Mouse (Mus musculus): ENCODE results near the gene Ndufs2. TPM values are rescaled to one million over a fixed set of nuclear protein-coding genes. Genes with fewer than 3 reads are reported as not detected.

Ndufs2 gene
- total RNA-seq, 2 experiments from 2014 or later = 1,014 to 1,063 TPM

DNA sequence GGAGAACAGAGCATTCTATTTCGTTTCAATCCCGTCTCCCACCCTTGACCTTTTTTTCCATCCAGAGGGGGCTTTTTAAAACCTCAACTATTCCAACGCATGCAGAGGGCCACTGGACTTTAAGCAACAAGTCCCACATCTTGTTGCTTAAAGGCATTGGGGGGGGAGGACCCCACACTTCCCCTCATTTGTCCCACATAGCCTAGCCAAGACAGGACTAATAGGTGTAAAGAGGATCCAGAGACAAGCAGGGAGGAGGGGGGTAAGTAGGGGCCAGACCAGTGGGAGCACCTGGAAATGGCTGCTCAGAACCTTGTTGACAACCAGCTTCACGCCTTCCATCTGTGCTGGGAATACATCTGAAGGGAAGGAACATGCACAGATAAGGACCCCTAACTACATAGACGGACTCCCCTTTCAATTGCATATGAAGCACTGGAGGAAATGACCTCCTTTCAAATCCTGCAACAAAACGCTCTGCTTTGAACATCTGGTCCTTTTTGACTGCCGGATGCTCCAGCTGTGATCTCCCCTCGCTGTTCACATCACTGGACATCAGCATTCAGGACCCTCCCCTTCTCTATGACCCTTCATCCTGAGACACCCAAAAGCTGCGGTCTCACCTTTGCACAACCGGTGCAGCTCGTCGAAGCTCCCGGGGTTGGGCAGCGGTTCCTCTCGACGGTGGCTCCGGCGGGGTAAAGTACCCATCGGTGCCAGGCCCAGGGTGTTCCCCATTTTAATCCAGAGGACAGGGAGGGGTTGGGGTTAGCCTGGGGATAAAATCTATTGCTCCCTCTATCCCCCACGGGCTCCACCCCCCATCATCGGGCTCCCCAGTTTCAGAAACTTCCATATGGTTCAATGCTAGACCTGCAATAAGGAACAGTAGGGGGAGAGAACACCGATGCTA is 29.7 kb downstream of the Ndufs2 start:
- Histone ChIP-seq H3K4me3 (peak overlapping the region; percentile 88), H3K27ac (peak overlapping the region; percentile 95)
- DNase-seq = peak; percentile 41
- no peak for TF ChIP-seq CTCF (IDR thresholded peaks at IDR 0.05)
- intact Hi-C loops (cut with DNase I) = loop anchor here (1.0 to 2.0 kb wide), 4 partner anchors 17 to 105 kb away; no protein-coding TSS in a partner anchor

GRCm38 (mm10) chr1:171220871-171221270 is 30.3 kb downstream of the Ndufs2 start:
- intact Hi-C loops (cut with DNase I) = loop anchor here (1.0 kb wide), 1 partner anchor 57 kb away; no protein-coding TSS in a partner anchor
- Histone ChIP-seq H3K4me3 (peak overlapping the region; percentile 88), H3K27ac (peak overlapping the region; percentile 95; the same call in 1 of the 2 replicates)
- DNase-seq = peak; percentile 87
- peak; percentile 87 for TF ChIP-seq CTCF (IDR thresholded peaks at IDR 0.05)

GRCm38 (mm10) chr1:171216241-171216955 is 34.8 kb downstream of the Ndufs2 start:
- intact Hi-C loops (cut with DNase I) = no loop called here
- no peak overlapping the region for H3K4me3 ChIP-seq
- DNase-seq = no peak
- no peak for TF ChIP-seq CTCF (IDR thresholded peaks at IDR 0.05)
- H3K27ac ChIP-seq = no peak overlapping the region

- no peak within 1 kb of the TSS for H3K4me3 ChIP-seq
- intact Hi-C loops (cut with DNase I) = no loop called here
- DNase-seq = no peak
- TF ChIP-seq CTCF (IDR thresholded peaks at IDR 0.05) = no peak
- H3K27ac ChIP-seq = no peak within 1 kb of the TSS
Observed at GRCm38 (mm10) chr1:171213801-171214496, 37.2 kb downstream of the Ndufs2 start, which contains the start of gene Nr1i3. Gene Nr1i3 (plus strand): TSS chr1:171213970.

DNA sequence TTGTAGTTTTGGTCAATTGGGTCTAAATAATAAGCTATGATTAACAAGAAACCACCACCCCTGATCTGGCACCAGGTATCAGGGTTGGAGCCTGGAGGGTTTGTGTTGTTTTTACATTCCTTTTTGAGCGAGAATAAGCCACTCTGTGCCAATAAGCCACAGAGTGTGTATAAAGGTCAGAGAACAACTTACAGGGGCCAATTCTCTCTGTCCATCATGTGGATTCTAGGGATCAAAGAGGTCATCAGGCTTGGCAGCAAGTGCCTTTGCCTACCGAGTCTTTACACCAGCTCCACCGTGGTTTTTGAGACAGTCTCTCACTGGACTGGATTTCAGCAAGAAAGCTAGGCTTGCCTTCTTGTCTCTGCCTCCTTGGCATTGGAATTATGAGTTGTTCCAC is 38.3 kb downstream of the Ndufs2 start:
- no peak overlapping the region for H3K27ac ChIP-seq
- TF ChIP-seq CTCF (IDR thresholded peaks at IDR 0.05) = no peak
- intact Hi-C loops (cut with DNase I) = no loop called here
- no peak overlapping the region for H3K4me3 ChIP-seq
- DNase-seq = no peak

- DNase-seq = no peak
- no peak for TF ChIP-seq CTCF (IDR thresholded peaks at IDR 0.05)
Observed at GRCm38 (mm10) chr1:171209409-171209808, 41.8 kb downstream of the Ndufs2 start.

DNA sequence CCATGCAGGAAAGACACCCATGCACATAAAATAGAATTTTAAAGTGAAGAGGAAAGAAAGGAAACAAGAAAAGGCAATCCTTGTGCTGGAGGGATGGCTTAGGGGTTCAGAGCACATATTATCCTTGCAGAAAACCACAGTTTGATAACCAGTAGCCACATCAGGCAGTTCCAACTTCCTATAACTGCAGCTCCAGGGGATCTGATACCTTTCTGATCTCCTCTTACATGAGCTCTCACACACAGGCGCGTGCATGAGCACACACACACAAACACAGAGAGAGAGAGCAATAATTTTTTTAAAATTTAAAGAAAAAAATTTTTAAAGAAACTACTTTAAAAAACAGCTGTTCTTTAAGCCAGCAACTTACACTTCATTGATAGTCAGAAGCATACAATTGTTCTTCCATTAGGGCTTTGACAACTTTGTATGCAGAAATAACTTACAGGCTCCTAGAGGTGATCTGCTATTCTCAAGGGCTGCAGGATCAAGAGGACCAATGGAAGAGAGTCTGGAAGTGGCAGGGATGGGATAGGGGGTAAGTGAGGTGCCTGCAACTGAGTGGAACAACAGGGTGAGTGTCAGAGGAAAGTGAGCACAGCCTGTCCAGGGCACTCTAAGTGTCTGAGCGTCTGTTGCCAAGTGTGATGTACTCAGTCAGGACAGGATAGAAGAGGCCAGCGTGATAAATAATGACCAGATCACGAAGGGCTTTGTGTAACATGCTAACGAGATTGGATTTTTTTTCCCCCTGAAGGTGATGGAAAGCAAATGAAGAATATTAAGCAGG is 45.3 kb downstream of the Ndufs2 start:
- no peak overlapping the region for H3K4me3 ChIP-seq
- no peak for TF ChIP-seq CTCF (IDR thresholded peaks at IDR 0.05)
- H3K27ac ChIP-seq = no peak overlapping the region
- intact Hi-C loops (cut with DNase I) = no loop called here
- DNase-seq = no peak

More at GRCm38 (mm10) chr1:171209409-171209808, 41.8 kb downstream of the Ndufs2 start:
- no peak overlapping the region for H3K4me3 ChIP-seq
- H3K27ac ChIP-seq = no peak overlapping the region
- intact Hi-C loops (cut with DNase I) = no loop called here

DNA sequence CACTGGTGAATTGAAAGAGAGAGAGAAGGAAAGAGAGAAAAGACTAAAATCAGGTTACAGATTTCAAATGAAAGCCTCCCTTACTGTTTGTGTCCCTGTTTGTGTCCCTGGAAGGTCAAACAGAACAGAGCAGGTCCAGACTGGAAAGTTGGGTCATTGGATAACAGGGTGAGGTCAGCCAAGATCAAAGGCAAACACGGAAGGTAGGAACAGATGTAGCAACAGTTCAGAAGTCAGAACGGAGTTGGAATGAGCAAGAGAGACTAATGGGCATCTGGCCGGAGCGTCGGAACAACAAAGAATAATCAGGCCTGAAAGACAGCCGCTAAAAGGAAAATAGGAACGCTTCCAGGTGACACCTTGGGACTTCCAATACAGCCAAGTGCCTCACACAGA is 46.9 kb downstream of the Ndufs2 start:
- TF ChIP-seq CTCF (IDR thresholded peaks at IDR 0.05) = no peak
- Histone ChIP-seq H3K4me3 (no peak overlapping the region), H3K27ac (peak overlapping the region; percentile 5; the same call in 1 of the 2 replicates)
- no peak for DNase-seq
- intact Hi-C loops (cut with DNase I) = no loop called here

DNA sequence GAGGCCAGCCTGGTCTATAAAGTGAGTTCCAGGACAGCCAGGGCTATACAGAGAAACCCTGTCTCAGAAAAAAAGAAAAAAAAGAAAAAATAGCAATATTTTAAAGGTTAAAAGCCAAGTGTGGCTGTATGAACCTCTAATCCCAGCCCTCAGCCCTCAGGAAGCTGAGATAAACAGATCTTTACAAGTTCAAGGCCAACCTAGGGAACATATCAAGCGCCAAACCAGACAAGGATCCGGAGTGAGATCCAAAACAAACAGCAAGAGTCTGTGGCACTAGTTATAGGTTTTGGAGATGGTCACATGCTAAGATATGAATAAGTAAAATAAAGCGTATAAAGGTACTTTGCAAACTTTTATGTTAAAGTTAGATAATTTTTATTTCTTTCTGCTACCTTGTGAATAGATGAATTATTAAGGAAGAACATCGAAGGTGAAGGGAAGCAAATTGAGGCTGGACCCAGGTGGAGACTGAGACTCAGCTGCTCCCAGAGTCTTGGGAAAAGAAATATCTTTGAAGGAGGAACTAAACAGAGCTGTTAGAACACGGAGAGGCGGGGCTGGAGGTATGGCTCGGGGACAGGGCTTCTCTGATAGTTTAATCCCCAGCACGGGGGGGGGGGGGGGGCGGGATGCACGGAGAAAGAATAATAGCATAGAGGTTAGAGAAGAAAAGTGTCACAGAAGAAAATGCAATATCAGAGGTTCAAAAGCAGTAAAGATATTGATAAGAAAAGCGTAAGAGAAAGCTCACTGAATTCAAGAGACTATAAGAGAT is 47.5 kb downstream of the Ndufs2 start:
- Histone ChIP-seq H3K27ac (peak overlapping the region; percentile 5; the same call in 1 of the 2 replicates), H3K4me3 (no peak overlapping the region)
- no peak for DNase-seq
- intact Hi-C loops (cut with DNase I) = no loop called here
- TF ChIP-seq CTCF (IDR thresholded peaks at IDR 0.05) = no peak

GRCm38 (mm10) chr1:171200769-171201168 is 50.4 kb downstream of the Ndufs2 start:
- intact Hi-C loops (cut with DNase I) = no loop called here
- no peak for DNase-seq
- H3K27ac ChIP-seq = no peak overlapping the region
- H3K4me3 ChIP-seq = no peak overlapping the region
- no peak for TF ChIP-seq CTCF (IDR thresholded peaks at IDR 0.05)

DNA sequence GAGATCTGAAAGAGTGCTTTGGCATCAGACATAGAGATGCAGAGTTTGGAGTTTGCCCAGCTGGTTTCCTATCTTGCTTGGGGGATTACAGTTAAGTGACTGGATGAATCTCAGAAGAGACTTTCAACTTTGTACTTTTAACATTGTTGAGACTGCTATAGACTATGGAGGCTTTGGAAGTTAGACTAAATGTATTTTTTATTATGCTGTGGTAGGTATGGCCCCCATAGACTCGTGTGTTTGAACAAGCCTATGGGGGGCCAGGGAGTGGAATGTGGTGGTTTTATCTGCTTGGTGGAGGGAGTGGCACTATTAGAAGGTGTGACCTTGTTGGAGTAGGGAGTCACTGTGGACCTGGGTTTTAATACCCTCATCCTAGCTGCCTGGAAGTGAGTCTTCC is 51.7 kb downstream of the Ndufs2 start:
- no peak for DNase-seq
- H3K27ac ChIP-seq = no peak overlapping the region
- intact Hi-C loops (cut with DNase I) = no loop called here
- no peak overlapping the region for H3K4me3 ChIP-seq
- no peak for TF ChIP-seq CTCF (IDR thresholded peaks at IDR 0.05)
